Mouse (Mus musculus): Measurements from ENCODE around the gene Ppp1r10. TPM values are rescaled to one million over a fixed set of nuclear protein-coding genes. Genes with fewer than 3 reads are reported as not detected.

Ppp1r10 gene
- 10 to 100 TPM; 68.3 to 74.5 TPM for total RNA-seq (2021)
- long read RNA-seq, experiment 1, partial matches to known transcripts = 20 of 32 reads
- long read RNA-seq, experiment 1, other reads (novel, unspliced or antisense) = 10 of 32 reads
- long read RNA-seq, experiment 2, full-length matches to known transcripts = 8 of 28 reads
- long read RNA-seq, experiment 2, partial matches to known transcripts = 13 of 28 reads
- long read RNA-seq, experiment 2, other reads (novel, unspliced or antisense) = 7 of 28 reads

DNA sequence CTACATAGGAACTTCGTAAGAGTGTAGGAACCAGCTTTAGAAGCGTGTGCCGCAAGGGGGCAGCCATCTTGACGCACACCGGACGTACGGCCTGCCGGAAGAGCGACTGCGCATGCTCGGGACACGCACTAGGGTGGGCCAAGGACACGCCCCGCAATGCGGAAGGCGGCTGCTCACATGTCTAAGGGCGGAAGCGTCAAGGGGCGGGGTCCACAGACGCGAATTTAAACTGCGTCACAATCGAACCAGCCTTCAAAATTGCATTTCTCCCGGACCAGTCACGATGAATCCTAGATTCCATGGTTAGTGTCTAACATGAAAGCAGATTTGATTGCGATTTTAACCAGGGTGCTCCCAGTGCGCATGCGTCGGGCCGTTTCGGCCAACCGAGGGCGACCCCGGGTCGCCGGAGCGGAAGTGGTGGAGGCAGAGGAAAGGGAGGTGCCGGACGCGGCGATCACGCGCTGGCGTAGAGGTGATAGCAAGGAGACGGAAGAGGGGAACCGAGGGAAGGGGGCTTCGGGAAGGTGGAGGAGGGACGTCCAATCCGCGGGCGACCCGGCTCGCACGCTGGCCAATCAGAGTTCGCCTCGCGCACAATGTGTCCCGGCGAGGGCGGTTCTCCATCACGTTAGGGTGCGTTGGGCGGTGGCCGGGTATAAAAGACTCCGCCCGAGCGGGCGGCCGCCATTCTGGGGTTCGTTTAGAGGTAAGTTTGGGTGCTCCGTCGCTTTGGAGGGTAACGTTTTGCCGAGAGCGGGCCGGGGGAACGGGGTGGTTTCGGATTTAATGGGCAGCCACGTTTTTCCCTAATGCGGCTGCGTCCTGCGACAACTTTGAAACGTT lies at the start of gene Ppp1r10, which contains the start of gene Mrps18b:
Ppp1r10 (plus strand) TSS at position 138 of the 846 bp plus-strand sequence.
Mrps18b (minus strand) TSS at position 93 of the 846 bp plus-strand sequence.
- DNase-seq (ENCODE audit: low spot score in 2 of 2) = peak; percentile 99 to 100

DNA sequence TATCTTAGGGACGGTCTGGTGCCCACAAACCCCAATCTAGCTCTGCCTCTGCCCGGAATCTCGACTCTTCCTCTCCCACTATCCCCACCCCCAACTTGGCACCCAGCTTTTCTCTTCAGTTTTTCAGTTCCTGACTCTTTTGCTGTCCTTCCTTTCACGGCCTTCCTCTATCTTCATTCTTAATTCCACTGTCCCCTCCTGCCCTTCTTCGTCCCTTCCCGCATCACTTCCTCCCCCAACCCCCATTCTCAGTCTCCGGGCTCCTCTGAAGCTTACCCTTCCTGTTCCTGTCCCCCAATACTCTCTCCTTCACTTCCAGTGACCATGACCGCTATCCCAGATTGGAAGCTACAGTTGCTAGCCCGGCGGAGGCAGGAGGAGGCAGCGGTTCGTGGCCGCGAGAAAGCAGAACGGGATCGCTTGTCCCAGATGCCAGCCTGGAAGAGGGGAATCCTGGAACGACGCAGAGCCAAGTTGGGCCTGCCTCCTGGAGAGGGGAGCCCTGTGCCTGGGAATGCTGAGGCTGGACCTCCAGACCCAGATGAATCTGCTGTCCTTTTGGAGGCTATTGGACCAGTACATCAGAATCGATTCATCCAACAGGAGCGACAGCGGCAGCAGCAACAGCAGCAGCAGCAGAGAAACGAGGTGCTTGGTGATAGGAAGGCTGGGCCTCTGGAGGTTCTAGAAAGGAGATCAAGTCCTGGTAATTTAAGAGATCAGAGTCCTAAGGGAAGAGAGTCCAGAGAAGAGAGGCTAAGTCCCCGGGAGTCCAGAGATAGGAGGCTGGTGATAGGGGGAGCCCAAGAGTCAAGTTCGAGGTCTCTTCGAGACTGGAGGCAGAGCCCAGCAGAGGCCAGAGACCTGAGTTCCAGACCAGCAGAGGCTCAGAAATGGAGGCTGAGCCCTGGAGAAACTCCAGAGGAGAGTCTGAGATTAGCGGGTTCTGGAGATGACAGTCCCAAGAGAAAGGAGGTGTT lies 49.0 kb upstream of the Ppp1r10 start:
- no peak for DNase-seq (ENCODE audit: low spot score in 2 of 2)

DNA sequence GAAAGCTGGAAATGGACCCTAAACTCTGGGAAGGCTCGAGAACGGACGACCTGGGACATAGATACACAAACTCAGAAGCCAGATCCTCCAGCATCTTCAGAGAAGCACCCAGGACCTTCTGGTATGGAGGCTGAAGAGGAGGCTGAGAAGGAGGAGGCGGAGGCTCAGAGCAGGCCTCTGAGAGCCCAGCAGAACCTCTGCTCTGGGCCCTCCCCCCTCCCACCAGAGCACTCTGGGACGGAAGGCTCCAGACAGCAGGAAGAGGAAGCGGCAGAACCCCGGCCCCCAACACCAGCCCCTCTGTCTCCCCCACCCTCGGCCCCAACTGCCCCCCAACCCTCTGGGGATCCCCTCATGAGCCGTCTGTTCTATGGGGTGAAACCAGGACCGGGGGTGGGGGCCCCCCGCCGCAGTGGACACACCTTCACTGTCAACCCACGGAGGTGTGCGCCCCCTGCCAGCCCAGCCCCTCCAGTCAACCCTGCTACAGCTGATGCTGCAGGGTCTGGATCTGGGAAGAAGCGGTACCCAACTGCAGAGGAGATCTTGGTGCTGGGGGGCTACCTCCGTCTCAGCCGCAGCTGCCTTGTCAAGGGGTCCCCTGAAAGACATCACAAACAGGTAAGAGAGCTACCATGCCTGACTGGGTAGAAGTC lies 47.9 kb upstream of the Ppp1r10 start:
- DNase-seq (ENCODE audit: low spot score in 2 of 2) = no peak

DNA sequence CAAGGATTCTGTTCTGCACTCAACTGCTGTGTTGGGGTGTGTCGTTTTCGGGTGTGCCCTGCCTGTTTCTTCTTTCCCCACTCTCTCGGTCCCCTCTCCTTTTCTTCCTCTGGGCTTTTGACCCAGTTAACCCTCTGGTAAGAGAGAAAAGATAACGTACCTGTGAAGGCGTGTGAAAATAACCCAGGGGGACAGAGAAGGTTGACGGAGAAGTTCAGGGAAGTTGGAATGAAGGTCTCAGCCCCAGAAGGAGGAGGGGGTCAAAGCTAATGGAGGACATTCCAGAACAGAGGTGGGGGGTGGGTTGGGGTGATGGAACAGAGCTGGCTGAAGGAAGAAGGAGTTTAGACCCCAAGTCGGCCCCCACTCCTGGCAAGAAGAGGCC lies 47.3 kb upstream of the Ppp1r10 start:
- no peak for DNase-seq (ENCODE audit: low spot score in 2 of 2)

DNA sequence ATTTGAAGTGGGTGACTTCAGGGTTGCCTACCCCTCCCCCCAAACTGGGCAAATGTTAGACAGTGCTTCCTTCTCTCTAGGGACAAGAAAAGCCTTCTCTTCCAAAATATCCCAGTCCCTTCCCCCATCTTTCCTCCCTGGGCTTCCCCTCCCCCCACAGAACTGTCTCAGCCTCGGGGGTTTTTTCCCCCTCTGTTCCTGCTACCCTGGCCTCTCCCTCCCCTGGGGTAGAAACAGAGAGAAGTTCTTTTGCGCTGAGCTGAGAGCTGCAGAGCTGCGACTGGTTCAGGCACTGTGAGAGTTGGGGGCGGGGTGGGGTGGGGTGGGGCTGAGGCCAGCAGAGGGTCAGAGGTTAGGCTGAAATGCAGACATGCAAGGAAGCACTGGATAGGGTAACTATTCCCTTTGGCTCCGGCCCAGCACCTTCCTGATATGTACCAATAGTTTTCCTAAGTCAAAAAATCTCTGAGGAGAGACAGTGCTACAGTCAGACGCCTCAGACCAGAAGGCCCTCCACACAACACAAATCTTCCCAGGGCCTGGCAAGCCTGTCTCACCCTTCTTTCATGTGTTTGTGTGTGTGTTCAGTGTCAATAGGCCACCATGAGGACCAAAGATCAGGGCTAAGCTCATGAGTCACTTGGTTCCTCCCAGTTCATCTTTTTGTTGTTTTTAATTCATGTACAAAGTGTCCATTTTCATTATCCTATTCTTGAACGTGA lies 46.7 kb upstream of the Ppp1r10 start:
- DNase-seq (ENCODE audit: low spot score in 2 of 2) = peak in 1 of 2 experiments; percentile 39

DNA sequence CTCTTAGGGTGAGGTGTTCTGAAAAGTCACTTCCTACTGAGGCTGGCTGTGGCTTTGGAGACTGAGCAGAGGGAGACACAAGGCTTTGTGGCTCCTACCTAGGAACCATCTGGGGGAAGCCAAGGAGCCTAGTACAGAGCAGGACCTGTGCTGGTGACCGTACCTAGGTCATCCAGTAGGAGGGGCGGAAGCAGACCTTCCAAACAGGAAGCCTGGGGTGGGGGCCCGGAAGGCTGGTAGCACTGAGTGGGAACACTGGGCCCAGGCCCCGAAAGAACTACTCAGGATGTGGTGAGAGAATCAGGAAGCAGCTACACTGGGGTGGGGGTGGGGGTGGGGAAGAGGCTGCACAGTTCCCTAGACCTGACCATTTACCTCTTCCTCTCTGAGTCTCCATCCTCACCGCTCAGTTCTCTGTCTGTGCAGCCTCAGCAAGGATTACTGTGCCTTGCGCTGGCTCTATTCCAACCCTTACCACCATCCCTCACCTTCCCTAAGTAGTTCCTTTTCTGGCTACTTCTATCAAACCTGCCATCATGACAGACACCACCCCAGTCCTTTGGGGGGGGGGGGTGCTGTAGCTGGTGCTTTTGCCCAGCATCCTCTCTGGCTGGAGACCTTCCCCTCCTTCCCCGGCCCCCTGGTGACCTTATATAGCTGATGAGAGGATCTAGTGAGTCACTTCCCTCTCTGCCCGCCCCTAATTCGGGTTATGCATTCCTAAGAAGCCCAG lies 45.9 kb upstream of the Ppp1r10 start:
- peak in 1 of 2 experiments; percentile 52 for DNase-seq (ENCODE audit: low spot score in 2 of 2)

DNA sequence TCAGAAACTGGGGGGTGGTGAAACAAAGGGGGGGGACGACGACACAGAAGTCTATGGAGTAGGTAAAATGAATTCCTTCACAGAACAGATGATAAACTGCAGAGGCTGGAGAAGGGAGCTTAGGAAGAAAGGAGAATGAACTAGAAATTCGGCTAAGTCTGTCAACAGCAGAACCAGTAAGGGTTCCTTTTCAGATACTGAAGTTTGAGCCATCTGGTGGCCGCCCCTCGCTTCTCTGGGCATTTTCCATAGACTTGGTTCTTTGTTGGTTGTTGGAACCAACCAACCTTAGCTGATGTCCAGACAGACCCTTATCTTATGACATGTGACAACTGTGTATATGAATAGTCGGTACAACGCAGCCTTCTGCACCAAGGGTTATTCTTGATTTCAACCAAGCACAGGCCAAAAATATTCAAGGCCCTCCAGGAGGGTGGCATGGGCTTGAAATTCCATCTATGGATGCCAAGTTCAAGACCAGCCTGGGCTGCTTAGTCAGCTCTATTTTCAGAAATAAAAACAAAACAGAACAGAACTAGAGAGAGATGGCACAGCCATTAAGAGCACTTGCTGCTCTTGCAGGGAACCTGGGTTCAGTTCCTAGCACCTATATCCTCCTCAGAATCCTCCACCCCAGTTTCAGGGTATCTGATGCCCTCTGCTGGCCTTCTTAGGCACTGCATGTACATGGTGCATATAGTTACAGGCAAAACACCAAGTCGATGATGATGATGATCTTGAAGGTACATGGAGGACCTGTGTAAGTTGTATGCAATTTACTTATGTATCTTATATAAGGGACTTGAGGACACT lies 45.1 kb upstream of the Ppp1r10 start:
- no peak for DNase-seq (ENCODE audit: low spot score in 2 of 2)

DNA sequence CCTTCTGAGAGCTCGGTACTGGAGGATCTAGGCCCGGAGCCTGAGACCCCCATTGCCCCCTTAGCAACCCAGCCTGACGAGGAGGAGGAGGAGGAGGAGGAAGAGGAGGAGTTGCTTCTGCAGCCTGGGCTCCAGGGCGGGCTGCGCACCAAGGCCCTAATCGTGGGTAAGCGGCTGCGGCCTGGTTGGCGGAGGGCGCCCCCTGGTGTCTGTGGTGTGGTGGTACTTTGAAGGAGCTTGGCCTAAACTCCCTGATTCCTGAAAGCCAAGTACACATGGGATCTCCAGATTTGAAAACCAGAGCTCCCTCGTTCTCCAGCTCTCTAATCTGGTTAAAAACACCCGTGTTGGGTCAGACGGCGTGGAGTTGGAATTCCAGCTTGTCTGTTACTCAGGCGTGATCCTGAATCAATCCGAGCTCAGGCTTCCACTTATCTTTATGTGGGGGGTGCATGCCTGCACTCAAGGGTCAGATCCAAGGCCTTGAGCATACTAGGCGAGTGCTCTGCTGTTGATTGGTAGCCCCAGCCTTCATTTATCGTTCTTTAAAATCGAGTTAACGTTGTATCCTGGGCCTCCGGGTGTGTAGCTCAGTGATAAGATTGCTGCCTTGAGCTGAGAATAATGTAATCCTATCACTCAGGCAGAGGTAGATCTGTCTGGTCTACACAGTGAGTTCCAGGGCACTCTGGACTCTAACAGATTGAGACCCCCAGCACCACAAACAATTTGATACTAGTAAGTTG lies 42.3 kb upstream of the Ppp1r10 start:
- DNase-seq (ENCODE audit: low spot score in 2 of 2) = peak; percentile 84 to 86

DNA sequence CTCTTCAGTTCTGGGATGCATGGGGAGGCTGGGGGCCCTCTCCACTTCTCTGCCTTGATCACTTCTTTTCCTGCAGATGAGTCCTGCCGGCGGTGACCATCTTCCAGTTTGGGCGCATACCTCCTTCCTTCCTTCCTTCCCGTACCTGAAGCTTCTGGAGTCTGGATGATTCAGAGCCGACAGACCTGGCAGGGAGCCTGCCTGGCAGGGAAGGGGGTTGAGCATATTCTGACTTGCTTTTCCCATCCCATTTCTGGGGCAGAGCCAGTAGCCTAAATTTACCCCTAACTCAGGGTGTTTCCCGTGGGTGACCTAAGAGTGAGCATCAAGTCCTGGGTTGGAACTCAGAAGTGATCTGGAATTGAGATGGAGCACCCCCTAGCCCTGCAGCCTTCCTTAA lies 41.5 kb upstream of the Ppp1r10 start:
- no peak for DNase-seq (ENCODE audit: low spot score in 2 of 2)

DNA sequence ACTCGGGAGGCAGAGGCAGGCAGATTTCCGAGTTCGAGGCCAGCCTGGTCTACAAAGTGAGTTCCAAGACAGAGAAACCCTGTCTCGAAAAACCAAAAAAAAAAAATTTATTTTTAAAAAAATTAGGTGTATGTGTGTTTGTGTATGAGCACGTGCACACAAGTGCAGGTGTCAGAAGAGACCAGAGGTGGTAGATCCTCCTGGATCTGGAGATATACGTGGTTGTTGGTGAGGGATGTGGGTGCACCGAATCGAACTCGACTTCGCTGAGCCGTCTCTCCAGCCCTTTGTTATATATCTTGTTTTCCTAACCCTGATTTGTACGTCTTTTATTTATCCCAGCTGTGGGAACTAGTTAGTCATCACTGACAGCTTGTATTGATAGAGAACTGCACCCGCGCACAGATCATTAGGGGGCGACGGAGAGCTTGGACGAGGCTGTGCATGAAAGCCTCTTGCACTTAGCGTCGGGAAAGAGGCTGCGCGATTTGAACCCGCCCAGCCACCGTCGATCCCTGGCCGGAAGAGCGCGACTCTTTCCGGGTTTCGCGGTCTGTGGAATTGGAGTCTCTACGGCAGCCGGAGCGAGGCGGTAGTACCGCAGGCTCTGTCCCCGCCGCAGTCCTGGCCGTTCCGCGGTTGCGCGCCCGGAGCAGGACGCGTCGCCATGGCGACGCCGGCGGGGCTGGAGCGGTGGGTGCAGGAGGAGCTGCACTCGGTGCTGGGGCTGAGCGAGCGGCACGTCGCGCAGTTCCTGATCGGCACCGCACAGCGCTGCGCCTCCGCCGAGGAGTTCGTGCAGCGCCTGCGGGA lies 36.8 kb upstream of the Ppp1r10 start, which contains the start of gene Dhx16:
Dhx16 (plus strand) TSS at position 575 of the 813 bp plus-strand sequence.
- peak; percentile 90 to 96 for DNase-seq (ENCODE audit: low spot score in 2 of 2)

DNA sequence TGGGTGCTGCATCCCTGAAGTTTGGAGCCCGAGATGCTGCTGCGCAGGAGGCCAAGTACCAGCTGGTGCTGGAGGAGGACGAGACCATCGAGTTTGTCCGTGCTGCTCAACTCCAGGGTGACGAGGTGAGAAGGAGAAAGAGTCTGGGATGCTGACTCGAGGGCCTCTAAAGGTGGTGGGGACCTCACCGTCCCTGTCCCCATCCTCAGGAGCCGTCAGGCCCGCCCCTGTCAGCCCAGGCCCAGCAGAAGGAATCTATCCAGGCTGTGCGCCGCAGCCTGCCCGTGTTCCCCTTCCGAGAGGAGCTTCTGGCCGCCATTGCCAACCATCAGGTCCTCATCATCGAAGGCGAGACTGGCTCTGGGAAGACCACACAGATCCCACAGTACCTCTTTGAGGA lies 33.3 kb upstream of the Ppp1r10 start:
- no peak for DNase-seq (ENCODE audit: low spot score in 2 of 2)

DNA sequence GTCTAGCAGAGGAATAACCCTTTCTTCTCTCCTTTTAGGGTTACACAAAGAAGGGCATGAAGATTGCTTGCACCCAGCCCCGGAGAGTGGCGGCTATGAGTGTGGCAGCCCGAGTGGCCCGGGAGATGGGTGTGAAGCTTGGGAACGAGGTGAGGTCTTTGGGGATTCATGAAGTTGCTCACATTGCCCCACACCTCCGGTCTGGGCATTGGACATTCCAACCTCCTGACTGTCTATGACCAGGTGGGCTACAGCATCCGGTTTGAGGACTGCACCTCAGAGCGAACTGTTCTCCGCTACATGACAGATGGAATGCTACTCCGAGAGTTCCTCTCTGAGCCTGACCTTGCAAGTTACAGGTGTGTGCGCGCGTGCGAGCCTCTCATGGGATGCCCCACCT lies 32.5 kb upstream of the Ppp1r10 start:
- no peak for DNase-seq (ENCODE audit: low spot score in 2 of 2)

DNA sequence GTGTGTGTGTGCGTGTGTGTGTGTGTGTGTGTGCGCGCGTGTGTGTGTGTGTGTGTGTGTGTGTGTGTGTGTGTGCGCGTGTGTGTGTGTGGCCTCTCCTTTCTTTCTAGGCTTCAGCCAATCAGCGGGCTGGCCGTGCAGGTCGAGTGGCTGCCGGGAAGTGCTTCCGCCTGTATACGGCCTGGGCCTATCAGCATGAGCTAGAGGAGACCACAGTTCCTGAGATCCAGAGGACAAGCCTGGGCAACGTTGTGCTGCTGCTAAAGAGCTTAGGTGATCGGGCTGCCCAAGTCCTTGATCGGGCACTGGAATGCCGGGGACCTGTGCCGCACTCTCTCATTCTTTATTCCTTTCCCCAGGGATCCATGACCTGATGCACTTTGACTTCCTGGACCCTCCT lies 28.5 kb upstream of the Ppp1r10 start:
- DNase-seq (ENCODE audit: low spot score in 2 of 2) = no peak

DNA sequence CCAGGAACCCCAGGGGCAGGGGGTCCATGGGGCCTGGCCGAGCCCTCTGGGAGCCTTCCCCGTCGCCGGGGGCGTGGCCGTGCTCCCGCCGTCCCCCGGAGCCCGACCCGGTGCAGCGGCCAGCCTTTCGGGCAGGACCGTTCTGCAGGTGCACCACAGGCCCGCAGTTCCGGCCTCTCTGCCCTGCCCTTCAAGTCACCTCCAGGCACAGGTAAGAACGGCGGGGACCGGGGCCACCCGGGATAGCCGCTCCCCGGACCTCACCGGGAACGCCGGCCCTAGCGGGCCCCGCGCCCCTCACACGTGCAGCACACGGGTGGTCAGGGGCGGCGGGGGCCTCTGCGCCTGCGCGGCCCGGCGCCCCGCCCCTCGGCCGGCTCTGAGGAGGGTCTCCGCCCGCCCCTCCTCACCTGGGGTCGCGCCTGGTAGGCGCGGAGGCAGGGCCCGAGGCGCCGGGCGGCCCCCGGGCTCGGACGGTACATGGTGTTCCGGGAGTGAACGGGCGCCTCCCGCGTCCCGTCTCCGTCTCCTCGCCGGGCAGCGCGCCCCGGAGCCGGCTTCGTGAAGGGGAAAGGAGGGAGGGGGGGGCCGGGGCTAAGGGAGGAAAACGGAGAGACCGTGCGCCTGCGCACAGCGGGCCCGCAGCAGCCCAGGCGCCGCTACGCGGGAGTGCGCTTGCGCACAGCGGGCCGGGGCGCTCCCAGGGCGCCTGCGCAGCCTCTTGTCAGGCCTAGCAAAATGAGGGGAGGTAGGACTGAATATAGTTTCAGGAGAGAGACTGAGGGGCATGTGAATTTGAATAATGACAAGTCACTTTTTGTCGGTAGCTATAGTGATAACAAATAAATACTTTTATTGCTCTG lies 19.2 kb upstream of the Ppp1r10 start, which contains the start of gene 2310061I04Rik:
2310061I04Rik (minus strand) TSS at position 651 of the 863 bp plus-strand sequence.
- DNase-seq (ENCODE audit: low spot score in 2 of 2) = peak; percentile 91 to 94

All from layer of hippocampus, postnatal 14 days (tissue).